Mouse (Mus musculus): Measurements from ENCODE around the gene Rnf227. TPM values are rescaled to one million over a fixed set of nuclear protein-coding genes. Genes with fewer than 3 reads are reported as not detected.

Gene Rnf227
- total and polyA plus RNA-seq, 2 experiments from 2014 or later: 127 to 241 TPM

GRCm38 (mm10) chr11:69375646-69376045, 35.4 kb downstream of the Rnf227 start:
- no peak for ATAC-seq
- peaks cover 7% of the 10 kb centered on the region; the same call in 1 of the 2 replicates for H3K4me1 ChIP-seq (ENCODE audit: insufficient read depth, low read length)
- 86% methylated on average over 4 of the region's 4 CpGs for WGBS
- no peak overlapping the region for H3K9ac ChIP-seq (replicated peaks; ENCODE audit: low read length)
- H3K27me3 ChIP-seq (ENCODE audit: insufficient read depth, low read length): no peaks in the 10 kb centered on the region
- TF ChIP-seq CTCF (IDR thresholded peaks at IDR 0.05; ENCODE audit: low read depth): no peak
- no peak overlapping the region for H3K4me2 ChIP-seq (ENCODE audit: low read depth, low read length)
- no peaks in the 10 kb centered on the region; the same call in 1 of the 2 replicates for H3K36me3 ChIP-seq (ENCODE audit: insufficient read depth, low read length)
- DNase-seq (ENCODE audit: low spot score): no peak
- no peaks in the 10 kb centered on the region for H3K9me3 ChIP-seq (ENCODE audit: low read length)
- H3K27ac ChIP-seq: no peak overlapping the region
- no peak overlapping the region for H3K4me3 ChIP-seq (ENCODE audit: low read length)

- H3K27me3 ChIP-seq (ENCODE audit: insufficient read depth, low read length): no peaks in the 10 kb centered on the region
- H3K4me2 ChIP-seq (ENCODE audit: low read depth, low read length): no peak overlapping the region
- H3K9ac ChIP-seq (replicated peaks; ENCODE audit: low read length): no peak overlapping the region
- DNase-seq (ENCODE audit: low spot score) (no peak), ATAC-seq (no peak)
- H3K27ac ChIP-seq: no peak overlapping the region
- H3K4me1 ChIP-seq (ENCODE audit: insufficient read depth, low read length): no peaks in the 10 kb centered on the region
- no peaks in the 10 kb centered on the region; the same call in 1 of the 2 replicates for H3K36me3 ChIP-seq (ENCODE audit: insufficient read depth, low read length)
- no peak overlapping the region for H3K4me3 ChIP-seq (ENCODE audit: low read length)
- TF ChIP-seq CTCF (IDR thresholded peaks at IDR 0.05; ENCODE audit: low read depth): no peak
- WGBS: 85% methylated on average over 3 of the region's 3 CpGs
- H3K9me3 ChIP-seq (ENCODE audit: low read length): no peaks in the 10 kb centered on the region
Observed at GRCm38 (mm10) chr11:69377766-69378165, 37.5 kb downstream of the Rnf227 start.

GRCm38 (mm10) chr11:69379600-69379999, 39.3 kb downstream of the Rnf227 start:
- Histone ChIP-seq H3K4me3 (ENCODE audit: low read length) (no peak overlapping the region), H3K4me2 (ENCODE audit: low read depth, low read length) (no peak overlapping the region), H3K9ac (replicated peaks; ENCODE audit: low read length) (no peak overlapping the region), H3K9me3 (ENCODE audit: low read length) (no peaks in the 10 kb centered on the region), H3K36me3 (ENCODE audit: insufficient read depth, low read length) (no peaks in the 10 kb centered on the region; the same call in 1 of the 2 replicates), H3K27me3 (ENCODE audit: insufficient read depth, low read length) (no peaks in the 10 kb centered on the region), H3K4me1 (ENCODE audit: insufficient read depth, low read length) (no peaks in the 10 kb centered on the region), H3K27ac (no peak overlapping the region)
- DNase-seq (ENCODE audit: low spot score) (no peak), ATAC-seq (no peak)
- no peak for TF ChIP-seq CTCF (IDR thresholded peaks at IDR 0.05; ENCODE audit: low read depth)
- WGBS: 93% methylated on average over 3 of the region's 3 CpGs

GRCm38 (mm10) chr11:69381356-69381755, 41.1 kb downstream of the Rnf227 start:
- H3K9ac ChIP-seq (replicated peaks; ENCODE audit: low read length): no peak overlapping the region
- no peaks in the 10 kb centered on the region for H3K36me3 ChIP-seq (ENCODE audit: insufficient read depth, low read length)
- H3K27me3 ChIP-seq (ENCODE audit: insufficient read depth, low read length): no peaks in the 10 kb centered on the region
- no peaks in the 10 kb centered on the region for H3K9me3 ChIP-seq (ENCODE audit: low read length)
- no peak overlapping the region for H3K4me2 ChIP-seq (ENCODE audit: low read depth, low read length)
- WGBS: 69% methylated on average over 6 of the region's 6 CpGs
- no peaks in the 10 kb centered on the region for H3K4me1 ChIP-seq (ENCODE audit: insufficient read depth, low read length)
- ATAC-seq (no peak), DNase-seq (ENCODE audit: low spot score) (peak; percentile 51)
- TF ChIP-seq CTCF (IDR thresholded peaks at IDR 0.05; ENCODE audit: low read depth): no peak
- H3K27ac ChIP-seq: no peak overlapping the region
- no peak overlapping the region for H3K4me3 ChIP-seq (ENCODE audit: low read length)

GRCm38 (mm10) chr11:69382478-69383105, 42.3 kb downstream of the Rnf227 start:
- Histone ChIP-seq H3K36me3 (ENCODE audit: insufficient read depth, low read length) (no peaks in the 10 kb centered on the region), H3K4me3 (ENCODE audit: low read length) (no peak overlapping the region), H3K4me1 (ENCODE audit: insufficient read depth, low read length) (no peaks in the 10 kb centered on the region), H3K27me3 (ENCODE audit: insufficient read depth, low read length) (no peaks in the 10 kb centered on the region), H3K4me2 (ENCODE audit: low read depth, low read length) (no peak overlapping the region), H3K27ac (no peak overlapping the region), H3K9ac (replicated peaks; ENCODE audit: low read length) (no peak overlapping the region), H3K9me3 (ENCODE audit: low read length) (no peaks in the 10 kb centered on the region)
- 54% methylated on average over 10 of the region's 10 CpGs for WGBS
- TF ChIP-seq CTCF (IDR thresholded peaks at IDR 0.05; ENCODE audit: low read depth): no peak
- no peak for ATAC-seq
- no peak for DNase-seq (ENCODE audit: low spot score)

- TF ChIP-seq CTCF (IDR thresholded peaks at IDR 0.05; ENCODE audit: low read depth): no peak
Observed at GRCm38 (mm10) chr11:69384979-69385378, 44.7 kb downstream of the Rnf227 start.

DNA sequence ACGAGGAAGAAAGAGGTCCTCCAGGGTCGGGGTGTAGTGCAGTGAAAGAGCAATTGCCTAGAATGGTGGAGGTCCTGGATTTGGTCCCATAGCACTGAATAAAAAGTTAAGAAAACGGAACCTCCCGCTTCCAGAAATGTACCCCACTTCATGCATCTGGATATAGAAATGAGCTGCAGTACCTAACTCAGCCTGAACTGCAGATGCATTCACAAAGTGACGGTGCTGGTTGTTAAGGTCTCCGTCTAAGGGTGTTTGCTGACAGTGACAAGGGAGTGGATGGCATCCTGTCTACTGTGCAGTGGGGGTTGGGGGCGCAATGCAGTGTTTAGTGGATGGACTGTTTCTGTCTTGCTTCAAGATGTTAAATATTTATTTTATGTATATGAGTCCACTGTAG, 46.5 kb downstream of the Rnf227 start:
- Histone ChIP-seq H3K9me3 (ENCODE audit: low read length) (no peaks in the 10 kb centered on the region), H3K9ac (replicated peaks; ENCODE audit: low read length) (no peak overlapping the region), H3K27ac (no peak overlapping the region), H3K4me1 (ENCODE audit: insufficient read depth, low read length) (no peaks in the 10 kb centered on the region), H3K27me3 (ENCODE audit: insufficient read depth, low read length) (no peaks in the 10 kb centered on the region), H3K4me2 (ENCODE audit: low read depth, low read length) (no peak overlapping the region), H3K36me3 (ENCODE audit: insufficient read depth, low read length) (no peaks in the 10 kb centered on the region), H3K4me3 (ENCODE audit: low read length) (no peak overlapping the region)
- peak; percentile 56 for TF ChIP-seq CTCF (IDR thresholded peaks at IDR 0.05; ENCODE audit: low read depth)
- ATAC-seq (no peak), DNase-seq (ENCODE audit: low spot score) (no peak)
- WGBS: 80% methylated on average over 7 of the region's 7 CpGs

More at GRCm38 (mm10) chr11:69384979-69385378, 44.7 kb downstream of the Rnf227 start:
- Histone ChIP-seq H3K4me3 (ENCODE audit: low read length) (no peak overlapping the region), H3K27me3 (ENCODE audit: insufficient read depth, low read length) (no peaks in the 10 kb centered on the region), H3K36me3 (ENCODE audit: insufficient read depth, low read length) (no peaks in the 10 kb centered on the region), H3K4me1 (ENCODE audit: insufficient read depth, low read length) (no peaks in the 10 kb centered on the region), H3K4me2 (ENCODE audit: low read depth, low read length) (no peak overlapping the region), H3K9ac (replicated peaks; ENCODE audit: low read length) (no peak overlapping the region), H3K9me3 (ENCODE audit: low read length) (no peaks in the 10 kb centered on the region), H3K27ac (no peak overlapping the region)
- no peak for DNase-seq (ENCODE audit: low spot score)
- 81% methylated on average over 6 of the region's 6 CpGs for WGBS
- no peak for ATAC-seq

All from hindbrain, postnatal 0 days (tissue).